Mouse (Mus musculus) left cerebral cortex, adult 2 months (tissue): ENCODE data around the gene Sec24a. TPM values are rescaled to one million over a fixed set of nuclear protein-coding genes. Genes with fewer than 3 reads are reported as not detected.

Experiments
- DNase-seq, 2 experiments: peaks; one replicate each; pipeline ENCODE4 v3.0.0; 2021 to 2022; ENCODE audit warnings: low spot score in 2 of 2, mixed read lengths in 1 of 2; ENCODE audit errors: extremely low spot score in 1 of 2
- H3K27ac ChIP-seq: fragments of 200-600 bp; 2 replicates; pipeline ENCODE4 v1.8.1; 2022
- H3K4me3 ChIP-seq: fragments of 200-600 bp; 2 replicates; pipeline ENCODE4 v1.8.1; 2022
- CTCF ChIP-seq: fragments of 200-600 bp; IDR thresholded peaks from 2 replicates; pipeline ENCODE4 v1.8.1; 2022; ENCODE audit warnings: antibody characterized with exemption, mild to moderate bottlenecking, moderate library complexity
- intact Hi-C: fragments of 180-260 bp; cut with DNase I; formaldehyde crosslinking; loops from one replicate; pipeline ENCODE4 v1.15.1; 2025
- total RNA-seq, 2 experiments: library from RNA; stranded (reverse); gene quantifications; 2 replicates each; pipeline ENCODE4 v1.2.3; 2021

Gene Sec24a
- total RNA-seq, 2 experiments from 2014 or later, result 21.0 to 21.2 TPM

- no peak for TF ChIP-seq CTCF
- peak within 1 kb of the TSS; percentile 80 for H3K27ac ChIP-seq
- peak within 1 kb of the TSS; percentile 52 for H3K4me3 ChIP-seq
- DNase-seq, result peak in 1 of 2 experiments; percentile 38
- intact Hi-C loops, result loop anchor here (5.0 kb wide), 1 partner anchor 34 kb away; the partner anchor contains the start of gene Nhp2
Measured at GRCm38 (mm10) chr11:51650691-51651515, 112.5 kb downstream of the Sec24a start, which contains the start of the genes N4bp3 and D930048N14Rik. TSS of gene N4bp3 (minus strand) at chr11:51650842. TSS of gene D930048N14Rik (plus strand) at chr11:51650954.

DNA sequence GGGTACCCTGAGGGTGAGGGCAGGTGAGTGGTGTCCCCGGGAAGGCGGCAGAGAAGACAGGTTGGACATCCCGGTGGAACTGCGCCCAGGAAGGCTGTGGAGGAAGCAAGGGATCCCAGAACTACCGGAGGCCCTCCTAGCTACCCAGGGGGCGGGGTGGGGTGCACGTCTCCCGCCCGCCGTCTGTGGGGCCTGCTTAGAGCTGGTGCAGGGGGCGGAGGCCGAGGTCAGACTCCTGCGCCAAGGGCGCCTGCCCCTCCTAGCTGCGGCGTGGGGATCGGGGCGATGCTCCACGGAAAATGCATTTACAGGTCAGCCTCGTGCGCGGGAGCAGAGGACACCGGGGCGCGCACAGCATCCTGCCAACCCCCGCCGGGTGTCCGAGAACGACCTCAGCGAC, 113.2 kb downstream of the Sec24a start:
- Histone ChIP-seq H3K27ac (peak overlapping the region; percentile 80), H3K4me3 (peak overlapping the region; percentile 52)
- TF ChIP-seq CTCF, result no peak
- intact Hi-C loops, result loop anchor here (5.0 kb wide), 1 partner anchor 33 kb away; the partner anchor contains the start of gene Nhp2
- DNase-seq, result peak in 1 of 2 experiments; percentile 22

DNA sequence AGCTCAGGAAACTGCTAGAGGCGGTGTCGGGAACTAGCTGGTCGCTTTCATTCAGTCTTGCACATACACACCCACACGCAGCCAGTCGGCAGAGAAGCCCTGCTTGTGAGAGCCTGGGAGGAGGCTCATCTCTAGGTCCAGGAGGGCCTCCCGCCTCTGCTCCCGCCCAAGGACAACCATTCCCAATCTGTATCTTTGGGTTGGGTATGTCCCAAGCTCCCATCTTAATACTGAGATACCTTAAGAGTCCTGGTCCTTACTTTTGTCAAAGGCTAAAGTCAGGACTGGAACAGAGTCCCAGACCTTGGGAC, 113.6 kb downstream of the Sec24a start:
- intact Hi-C loops, result loop anchor here (5.0 kb wide), 1 partner anchor 33 kb away; the partner anchor contains the start of gene Nhp2
- no peak for TF ChIP-seq CTCF
- Histone ChIP-seq H3K4me3 (peak overlapping the region; percentile 52), H3K27ac (peak overlapping the region; percentile 80)
- no peak for DNase-seq

DNA sequence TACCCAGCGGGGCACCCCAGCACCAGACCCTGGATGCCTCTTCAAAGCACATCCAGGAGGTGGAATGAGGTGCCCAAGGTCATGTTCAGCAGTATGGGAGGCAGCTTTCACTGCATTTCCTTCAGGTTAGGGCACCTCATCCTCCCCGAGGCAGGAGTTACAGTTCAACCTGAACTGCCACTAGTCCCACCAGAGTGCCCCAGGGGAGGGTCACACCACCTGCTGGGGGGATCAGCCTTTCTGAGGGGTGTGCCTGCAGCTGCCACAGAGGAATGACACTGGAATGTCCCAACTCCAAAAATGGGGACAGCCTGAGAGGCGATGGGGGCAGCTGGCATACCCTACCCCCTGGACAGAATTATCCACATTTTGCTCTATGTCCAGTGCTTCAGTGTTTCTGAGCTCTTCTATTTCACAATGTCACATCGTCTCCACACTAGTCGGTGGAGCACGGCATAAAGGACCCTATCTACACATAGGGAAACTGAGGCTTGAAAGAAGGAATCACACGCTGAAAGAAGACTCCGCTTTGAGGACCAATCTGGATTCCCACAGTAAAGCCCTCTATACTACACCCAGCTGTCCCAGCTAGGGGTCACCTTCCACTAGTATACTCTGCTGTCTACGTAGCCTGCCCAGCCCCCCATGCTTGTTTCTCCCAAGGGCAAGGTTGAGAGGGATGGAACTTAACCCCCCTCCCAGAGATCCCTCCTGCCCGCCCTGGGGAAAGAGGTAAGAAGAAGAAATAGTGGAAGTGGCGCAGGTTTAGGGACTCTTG, 114.1 kb downstream of the Sec24a start:
- no peak for DNase-seq
- intact Hi-C loops, result no loop called here
- peak overlapping the region; percentile 80 for H3K27ac ChIP-seq
- no peak for TF ChIP-seq CTCF
- peak overlapping the region; percentile 52 for H3K4me3 ChIP-seq

- Histone ChIP-seq H3K4me3 (no peak overlapping the region), H3K27ac (no peak overlapping the region)
- DNase-seq, result no peak
- intact Hi-C loops, result no loop called here
- TF ChIP-seq CTCF, result no peak
Measured at GRCm38 (mm10) chr11:51648566-51648965, 114.9 kb downstream of the Sec24a start.

GRCm38 (mm10) chr11:51646751-51647667, 116.4 kb downstream of the Sec24a start:
- TF ChIP-seq CTCF, result no peak
- intact Hi-C loops, result no loop called here
- Histone ChIP-seq H3K27ac (peak overlapping the region; percentile 53), H3K4me3 (no peak overlapping the region)
- DNase-seq, result peak in 1 of 2 experiments; percentile 9

DNA sequence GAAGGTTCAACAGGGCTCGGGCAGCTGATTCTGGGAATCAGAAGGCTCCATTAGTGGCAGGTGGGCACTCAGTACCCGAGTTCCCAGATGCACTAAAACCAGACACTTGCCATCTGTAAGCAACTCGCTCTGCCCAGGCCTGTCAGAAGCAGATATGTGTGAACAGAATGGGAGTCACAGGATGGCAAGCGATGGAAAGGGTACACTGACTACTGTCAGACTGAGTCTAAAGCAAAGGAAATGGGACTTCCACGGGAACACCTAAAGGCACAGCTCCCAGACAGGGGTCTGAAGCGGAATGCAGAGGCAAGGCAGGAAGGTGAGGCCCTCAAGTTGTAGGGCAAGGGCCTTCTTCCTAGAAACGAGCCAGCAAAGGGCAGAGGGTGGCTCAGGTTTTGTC, 117.2 kb downstream of the Sec24a start:
- intact Hi-C loops, result no loop called here
- TF ChIP-seq CTCF, result no peak
- no peak for DNase-seq
- H3K4me3 ChIP-seq, result no peak overlapping the region
- H3K27ac ChIP-seq, result 0 out of 2 replicates have a peak overlapping the region, but pooled peaks have one; percentile 53

DNA sequence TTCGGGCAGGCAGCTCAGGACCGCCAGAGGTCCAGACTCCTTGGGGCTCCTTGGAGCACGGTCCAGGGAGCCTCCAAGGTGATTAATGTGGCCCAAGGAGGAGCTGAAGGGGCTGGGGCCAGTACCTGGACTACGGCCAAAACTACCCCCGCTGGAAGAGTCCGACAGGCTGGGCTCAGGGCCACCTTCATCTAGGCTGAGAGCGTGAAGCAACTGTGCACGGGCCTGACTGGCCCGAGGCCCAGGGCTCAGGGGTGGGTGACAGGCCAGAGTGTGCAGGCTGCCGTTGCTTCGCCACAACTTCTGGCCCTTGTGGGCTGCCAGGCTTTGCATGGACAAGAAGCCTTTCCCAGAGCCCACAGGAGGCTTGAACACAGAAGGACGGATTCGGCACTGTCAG, 118.1 kb downstream of the Sec24a start:
- no peak for TF ChIP-seq CTCF
- Histone ChIP-seq H3K4me3 (no peak overlapping the region), H3K27ac (no peak overlapping the region)
- intact Hi-C loops, result no loop called here
- no peak for DNase-seq

- TF ChIP-seq CTCF, result no peak
- DNase-seq, result no peak
- H3K27ac ChIP-seq, result no peak overlapping the region
- intact Hi-C loops, result no loop called here
- H3K4me3 ChIP-seq, result no peak overlapping the region
Measured at GRCm38 (mm10) chr11:51644217-51644616, 119.2 kb downstream of the Sec24a start.

DNA sequence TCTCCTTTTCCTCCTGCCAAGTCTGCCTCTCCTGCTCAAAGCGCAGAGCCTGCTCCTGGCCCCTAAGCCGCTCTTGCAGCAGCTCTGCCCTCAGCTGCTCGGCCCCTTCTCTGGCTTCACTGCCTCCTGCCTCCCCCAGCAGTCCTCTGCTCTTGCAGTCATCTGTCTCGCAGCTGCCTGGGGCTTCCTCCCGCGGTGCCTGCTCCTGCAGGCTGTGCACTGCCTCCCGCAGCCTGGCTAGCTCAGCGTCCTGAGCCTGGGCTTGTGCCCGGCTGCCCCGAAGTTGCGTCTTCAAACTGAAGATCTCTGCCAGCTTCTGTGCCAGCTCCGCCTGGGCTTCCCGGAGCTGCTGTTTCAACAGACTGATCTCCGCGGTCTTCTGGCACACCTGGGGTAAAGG, 119.7 kb downstream of the Sec24a start:
- Histone ChIP-seq H3K4me3 (no peak overlapping the region), H3K27ac (peak overlapping the region; percentile 32; the same call in 1 of the 2 replicates)
- no peak for DNase-seq
- no peak for TF ChIP-seq CTCF
- intact Hi-C loops, result no loop called here

DNA sequence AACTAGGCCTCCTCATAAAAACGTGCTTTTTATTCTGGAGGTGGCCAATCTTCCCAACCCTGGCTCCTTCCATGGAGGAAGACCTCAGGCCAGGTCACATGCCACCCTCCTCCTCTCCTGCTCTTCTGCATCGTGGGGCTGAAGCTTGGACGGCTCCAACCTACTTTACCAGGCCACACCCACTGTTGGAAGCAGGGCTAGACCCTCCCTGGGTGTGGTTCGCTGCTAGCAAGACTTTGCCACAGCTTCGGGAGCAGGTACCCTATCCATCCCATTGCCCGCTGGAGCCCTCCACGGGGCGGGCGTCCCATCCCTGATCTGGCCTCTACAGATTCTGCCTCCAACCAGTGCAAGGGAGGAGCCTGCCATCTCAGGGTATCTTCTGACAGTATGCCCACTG, 120.2 kb downstream of the Sec24a start:
- intact Hi-C loops, result no loop called here
- Histone ChIP-seq H3K4me3 (no peak overlapping the region), H3K27ac (peak overlapping the region; percentile 32; the same call in 1 of the 2 replicates)
- TF ChIP-seq CTCF, result no peak
- DNase-seq, result no peak

Other genes with a start within 250 kb of the Sec24a start
- 1 to 10 TPM; 7.8 to 8.2 TPM for gene Phykpl, start 178.9 kb downstream of the Sec24a start, total RNA-seq
- gene Hnrnpab, start 156.8 kb downstream of the Sec24a start, total RNA-seq, result 100 to 1,000 TPM; 120 to 127 TPM
- gene Nhp2, start 143.9 kb downstream of the Sec24a start, total RNA-seq, result 10 to 100 TPM; 45.0 to 46.2 TPM
- 10 to 100 TPM; 56.1 to 61.9 TPM for gene Rmnd5b, start 127.7 kb downstream of the Sec24a start, total RNA-seq
- gene N4bp3, start 112.8 kb downstream of the Sec24a start, total RNA-seq, result 10 to 100 TPM; 10.4 to 14.3 TPM
- gene D930048N14Rik, start 112.7 kb downstream of the Sec24a start, total RNA-seq, result 1 to 10 TPM; 1.8 to 1.9 TPM
- 10 to 100 TPM; 32.4 to 35.2 TPM for gene 0610009B22Rik, start 74.8 kb downstream of the Sec24a start, total RNA-seq
- 10 to 100 TPM; 61.0 to 65.0 TPM for gene Sar1b, start 53 bp upstream of the Sec24a start, total RNA-seq
- gene Jade2, start 94.0 kb upstream of the Sec24a start, total RNA-seq, result 10 to 100 TPM; 49.6 to 60.3 TPM
- 10 to 100 TPM; 34.2 to 37.6 TPM for gene Cdkn2aipnl, start 204.0 kb upstream of the Sec24a start, total RNA-seq
- 100 to 1,000 TPM; 187 to 196 TPM for gene Ube2b, start 237.1 kb upstream of the Sec24a start, total RNA-seq
- 10 to 100 TPM; 14.6 to 15.9 TPM for gene Cdkl3, start 240.6 kb upstream of the Sec24a start, total RNA-seq